Mouse (Mus musculus) Patski (cell line): ENCODE results near the gene Tceal3. TPM values are rescaled to one million over a fixed set of nuclear protein-coding genes. Genes with fewer than 3 reads are reported as not detected.
A peak's percentile ranks its signal among the peaks of the same experiment; 100 is the strongest.
"Not testable (repeated sequence)": the region's sequence is repeated elsewhere in the genome, so short reads cannot be mapped to it uniquely, and the experiment has no call there.

Experiments used
- ATAC-seq: fragments of 100-300 bp; one replicate; pipeline ENCODE4 v1.8.0; 2021
- CTCF ChIA-PET: fragments of 350-600 bp; sonication (Branson Sonifier 250); formaldehyde crosslinking; loops from one replicate; lab custom pipeline; 2022; ENCODE audit warnings: inconsistent platforms; lab: Charles Lee
- POLR2A ChIA-PET: fragments of 350-600 bp; sonication (Branson Sonifier 250); formaldehyde crosslinking; loops from one replicate; lab custom pipeline; 2022; ENCODE audit warnings: antibody characterized with exemption, inconsistent platforms; lab: Charles Lee
- DNase-seq: peaks from one replicate; pipeline ENCODE4 v3.0.0-alpha.2; 2011; ENCODE audit warnings: low read depth, low spot score
- H3K27me3 ChIP-seq: fragments of 371-371 bp; one replicate; pipeline ENCODE4 v1.5.1; 2021
- CTCF ChIP-seq: fragments of 100-300 bp; IDR thresholded peaks from one replicate; pipeline ENCODE4 v1.5.1; 2021
- in situ Hi-C: fragments of 300-500 bp; cut with MboI; formaldehyde crosslinking; loops from 3 replicates; pipeline ENCODE4 v1.11.1; 2018; ENCODE audit warnings: low pct_unique_long_range_greater_than_20kb, mixed read lengths
- polyA plus RNA-seq: library from polyadenylated mRNA; unstranded; gene quantifications from one replicate; pipeline ENCODE4 v1.2.3, GENCODE M21; 2021

Gene Tceal3
- polyA plus RNA-seq, 1 experiment from 2014 or later, result not detected

- ChIA-PET POLR2A (no interaction called here), CTCF (interaction anchor here (1.2 to 1.4 kb wide), 3 partner anchors 121 to 195 kb away, joined by 3 to 5 read pairs (median 3); no protein-coding TSS in a partner anchor)
- H3K27me3 ChIP-seq, result peaks cover 10% of the 10 kb centered on the region
- DNase-seq, result no peak
- TF ChIP-seq CTCF, result no peak
- in situ Hi-C loops, result loop anchor here (5.0 to 10.0 kb wide), 3 partner anchors 196 to 529 kb away; partner anchors contain the start of gene Plp1
- ATAC-seq, result no peak
Measured at GRCm38 (mm10) chrX:136625959-136626358, 35.3 kb downstream of the Tceal3 start.

DNA sequence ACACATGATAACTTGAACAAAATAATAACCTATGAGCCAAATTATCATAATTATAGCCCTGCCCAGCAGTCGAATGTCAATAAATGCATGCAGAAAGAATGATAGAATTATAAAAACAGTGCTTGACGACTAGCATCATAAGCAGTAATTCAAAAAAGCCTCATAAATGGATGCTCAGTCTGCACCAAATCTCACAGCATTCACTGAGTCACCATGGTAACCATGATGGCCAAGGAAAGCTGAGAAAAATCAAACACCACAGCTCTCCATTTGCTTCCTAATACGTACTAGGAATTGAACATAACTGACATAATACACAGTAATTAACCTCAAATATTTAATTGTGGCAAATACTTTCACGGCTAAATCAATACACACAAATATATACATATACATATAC, 44.5 kb downstream of the Tceal3 start:
- TF ChIP-seq CTCF, result no peak
- POLR2A ChIA-PET, result no interaction called here
- CTCF ChIA-PET, result no interaction called here
- DNase-seq, result no peak
- ATAC-seq, result no peak
- H3K27me3 ChIP-seq, result peaks cover 18% of the 10 kb centered on the region
- in situ Hi-C loops, result no loop called here

- no peak for TF ChIP-seq CTCF
- ATAC-seq, result no peak
- DNase-seq, result no peak
- peaks cover 18% of the 10 kb centered on the region for H3K27me3 ChIP-seq
- ChIA-PET POLR2A (no interaction called here), CTCF (no interaction called here)
- in situ Hi-C loops, result no loop called here
Measured at GRCm38 (mm10) chrX:136639754-136640153, 49.1 kb downstream of the Tceal3 start.

DNA sequence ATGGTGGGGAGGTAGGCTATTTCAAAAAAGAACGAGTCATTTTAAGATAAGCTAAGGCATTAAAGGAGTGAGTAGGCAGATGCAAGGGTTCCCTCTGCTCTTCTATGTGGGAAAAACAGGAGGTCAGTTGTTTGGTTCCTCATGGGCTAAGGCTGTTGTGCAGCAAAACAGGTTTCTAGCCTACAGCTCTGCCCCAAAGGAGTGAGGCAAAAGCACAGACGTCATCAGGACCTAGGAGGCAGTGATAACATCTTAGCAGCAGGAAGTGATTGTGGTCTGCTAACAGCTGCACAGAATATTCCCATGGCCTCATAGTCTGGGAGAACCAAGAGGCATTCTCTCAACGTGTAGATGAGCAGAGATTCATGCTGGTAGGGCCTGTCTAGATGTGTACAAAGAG, 55.2 kb downstream of the Tceal3 start:
- DNase-seq, ATAC-seq, H3K27me3 ChIP-seq, CTCF ChIA-PET, in situ Hi-C loops, POLR2A ChIA-PET: not testable (repeated sequence)

GRCm38 (mm10) chrX:136666281-136666706, 75.7 kb downstream of the Tceal3 start:
- peaks cover 44% of the 10 kb centered on the region for H3K27me3 ChIP-seq
- ATAC-seq (no peak), DNase-seq (no peak)
- in situ Hi-C loops, result no loop called here
- ChIA-PET POLR2A (no interaction called here), CTCF (no interaction called here)
- TF ChIP-seq CTCF, result no peak

- in situ Hi-C loops, result not testable (repeated sequence)
Measured at GRCm38 (mm10) chrX:136666762-136667464, 76.3 kb downstream of the Tceal3 start.

GRCm38 (mm10) chrX:136668794-136669193, 78.2 kb downstream of the Tceal3 start:
- TF ChIP-seq CTCF, result no peak
- no peak for ATAC-seq
- peaks cover 35% of the 10 kb centered on the region for H3K27me3 ChIP-seq
- in situ Hi-C loops, result no loop called here
- ChIA-PET CTCF (interaction anchor here (1.1 kb wide), 2 partner anchors 9 to 13 kb away, joined by 3 to 4 read pairs; no protein-coding TSS in a partner anchor), POLR2A (no interaction called here)
- DNase-seq, result no peak

More at GRCm38 (mm10) chrX:136666762-136667464, 76.3 kb downstream of the Tceal3 start:
- CTCF ChIA-PET, DNase-seq, POLR2A ChIA-PET, ATAC-seq: not testable (repeated sequence)
- H3K27me3 ChIP-seq, result peaks cover 47% of the 10 kb centered on the region

- in situ Hi-C loops, result no loop called here
- peaks cover 21% of the 10 kb centered on the region for H3K27me3 ChIP-seq
- no peak for TF ChIP-seq CTCF
- DNase-seq (no peak), ATAC-seq (no peak)
- ChIA-PET POLR2A (no interaction called here), CTCF (no interaction called here)
Measured at GRCm38 (mm10) chrX:136680989-136681388, 90.3 kb downstream of the Tceal3 start.

DNA sequence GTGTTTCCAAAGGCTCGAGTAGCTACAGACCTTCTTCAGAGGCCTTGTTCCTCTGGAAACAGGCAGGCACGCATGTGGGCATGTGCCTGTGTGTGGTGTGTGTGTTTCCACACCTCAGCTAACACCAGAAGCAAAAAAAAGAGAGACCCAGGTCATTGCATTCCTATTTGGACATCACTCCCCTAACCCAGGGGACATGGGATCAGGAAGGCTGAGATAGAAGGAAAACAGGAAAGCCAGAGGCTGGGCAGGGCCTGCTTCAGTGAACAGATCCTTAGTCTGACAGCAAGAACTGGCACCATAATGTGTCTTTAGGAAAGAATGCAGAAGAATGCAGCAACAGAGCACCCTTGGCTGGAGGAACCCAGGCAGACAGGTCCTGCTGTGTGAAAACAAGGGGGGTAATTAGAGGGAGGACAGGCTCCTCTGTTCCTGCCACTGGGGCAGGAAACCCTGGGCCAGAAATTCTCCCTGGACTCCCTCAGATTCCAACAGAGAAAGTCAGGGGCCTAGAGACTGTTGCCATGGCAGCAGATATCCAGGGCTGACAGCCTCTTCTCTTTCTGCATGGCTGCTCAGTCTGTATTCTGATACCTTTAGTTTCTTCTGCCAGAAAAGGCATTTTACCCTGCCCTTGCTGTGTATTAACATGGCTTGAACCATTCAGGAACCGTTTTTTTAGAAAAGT, 101.1 kb downstream of the Tceal3 start:
- ATAC-seq, result peak; percentile 83
- H3K27me3 ChIP-seq, CTCF ChIA-PET, DNase-seq, in situ Hi-C loops, POLR2A ChIA-PET: not testable (repeated sequence)

GRCm38 (mm10) chrX:136692294-136692675, 101.6 kb downstream of the Tceal3 start:
- ATAC-seq (no peak), DNase-seq (no peak)
- in situ Hi-C loops, result no loop called here
- peaks cover 8% of the 10 kb centered on the region for H3K27me3 ChIP-seq
- CTCF ChIA-PET, result no interaction called here
- POLR2A ChIA-PET, result no interaction called here
- TF ChIP-seq CTCF, result no peak

DNA sequence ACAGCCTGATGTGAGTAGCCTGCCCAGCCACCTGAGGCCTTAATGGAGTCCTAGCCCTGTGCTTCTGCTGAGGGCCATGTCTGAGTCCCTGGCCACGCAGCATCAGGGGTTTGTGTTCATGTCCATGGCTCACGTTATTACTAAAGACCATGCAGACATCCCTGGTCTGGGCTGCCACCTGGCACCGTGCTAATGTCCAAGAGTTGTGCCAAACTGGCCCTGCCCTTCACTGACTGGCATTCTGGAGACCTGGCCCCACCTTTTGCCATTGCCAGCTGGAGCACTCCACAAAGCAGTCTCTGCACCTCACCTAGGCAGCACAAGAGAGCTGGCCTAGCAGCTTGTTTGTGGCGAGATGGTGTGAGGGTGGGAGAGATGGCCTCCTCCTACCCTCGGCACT, 102.6 kb downstream of the Tceal3 start:
- no peak for TF ChIP-seq CTCF
- peaks cover 8% of the 10 kb centered on the region for H3K27me3 ChIP-seq
- CTCF ChIA-PET, result no interaction called here
- POLR2A ChIA-PET, result interaction anchor here (0.6 kb wide), 1 partner anchor 10 kb away, joined by 3 read pairs; no protein-coding TSS in a partner anchor
- in situ Hi-C loops, result no loop called here
- ATAC-seq (no peak), DNase-seq (no peak)
